Mouse (Mus musculus) E14TG2a.4 (cell line): ENCODE measurements around the gene Rrp9.

Source experiments
- CTCF ChIP-seq: conservative IDR thresholded peaks from 2 replicates; pipeline ENCODE4 v1.5.1; 2014; ENCODE audit warnings: low read length
- NANOG ChIP-seq: IDR thresholded peaks from 2 replicates; pipeline ENCODE4 v1.6.1; 2014; ENCODE audit warnings: borderline replicate concordance, low read length, mixed read lengths

GRCm38 (mm10) chr9:106428719-106429220 is 47.0 kb upstream of the Rrp9 start:
- TF ChIP-seq CTCF: no peak
- TF ChIP-seq NANOG: no peak
